Mouse (Mus musculus): ENCODE data around the gene Tbx2.

GRCm38 (mm10) chr11:85790267-85790666 is 42.1 kb upstream of the Tbx2 start:
- no peak for TF ChIP-seq CTCF (IDR thresholded peaks at IDR 0.05 in 2 of 3, conservative IDR thresholded peaks at IDR 0.05 in 1 of 3; ENCODE audit: control insufficient read depth in 1 of 3, insufficient read depth in 1 of 3, low read depth in 2 of 3, low read length in 3 of 3, poor library complexity in 1 of 3, severe bottlenecking in 1 of 3)
- no peak for TF ChIP-seq USF1 (IDR thresholded peaks at IDR 0.05; ENCODE audit: low read depth, low read length)
- TF ChIP-seq ZKSCAN1 (IDR thresholded peaks at IDR 0.05; ENCODE audit: low read depth, low read length) = no peak
- TF ChIP-seq USF2 (IDR thresholded peaks at IDR 0.05; ENCODE audit: borderline replicate concordance in 1 of 2, insufficient read depth in 1 of 2, low read depth in 1 of 2, low read length in 2 of 2) = no peak
- no peak for TF ChIP-seq HCFC1 (IDR thresholded peaks at IDR 0.05; ENCODE audit: low read depth, low read length)

Data from MEL (cell line).